Mouse (Mus musculus) MEL (cell line): ENCODE measurements at regions not wholly inside any gene's neighbourhood (a gene's known extent, or its start where the extent isn't known, plus 50 kb on each side); places are given as distances from the start of the nearest gene placed in this dataset.

ENCODE experiments used
- DNase-seq: peaks from one replicate; pipeline ENCODE4 v3.0.0; 2011; ENCODE audit warnings: low read depth, low spot score
- H3K27ac ChIP-seq: 2 replicates; pipeline ENCODE4 v1.5.1; 2012; ENCODE audit warnings: low read depth, mild to moderate bottlenecking, control low read depth, low read length, moderate library complexity; ENCODE audit not compliant: control insufficient read depth
- H3K27me3 ChIP-seq, 2 experiments: fragments of 150-350 bp in 1 of 2; sonication (generic) in 1 of 2; 2 replicates each; pipeline ENCODE4 v1.6.1; 2012; ENCODE audit warnings: low read length in 2 of 2, mild to moderate bottlenecking in 2 of 2, improper control_type of control experiment in 1 of 2, moderate library complexity in 1 of 2; ENCODE audit not compliant: insufficient read depth in 2 of 2, control insufficient read depth in 1 of 2
- H3K36me3 ChIP-seq, 2 experiments: 2 replicates each; pipeline ENCODE4 v1.6.1; 2012 to 2014; ENCODE audit warnings: low read length in 2 of 2, improper control_type of control experiment in 1 of 2, inconsistent platforms in 1 of 2, mild to moderate bottlenecking in 1 of 2; ENCODE audit not compliant: insufficient read depth in 2 of 2, control insufficient read depth in 1 of 2
- H3K4me1 ChIP-seq, 2 experiments: fragments of 150-350 bp in 1 of 2; sonication (generic) in 1 of 2; 2 replicates each; pipeline ENCODE4 v1.6.1; 2012; ENCODE audit warnings: low read length in 2 of 2, improper control_type of control experiment in 1 of 2, mild to moderate bottlenecking in 1 of 2; ENCODE audit not compliant: insufficient read depth in 2 of 2, control insufficient read depth in 1 of 2
- H3K4me3 ChIP-seq, 2 experiments: fragments of 150-350 bp in 1 of 2; sonication (generic) in 1 of 2; 2 replicates each; pipeline ENCODE4 v1.5.1; 2012; ENCODE audit warnings: low read depth in 2 of 2, low read length in 2 of 2, mild to moderate bottlenecking in 2 of 2, moderate library complexity in 2 of 2, control low read depth in 1 of 2, improper control_type of control experiment in 1 of 2; ENCODE audit not compliant: control insufficient read depth in 1 of 2, insufficient read depth in 1 of 2
- H3K79me2 ChIP-seq: 2 replicates; pipeline ENCODE4 v1.6.1; 2012; ENCODE audit warnings: mild to moderate bottlenecking, low read length, moderate library complexity; ENCODE audit not compliant: control insufficient read depth, poor library complexity, insufficient read depth
- H3K9ac ChIP-seq: 2 replicates; pipeline ENCODE4 v1.6.1; 2012; ENCODE audit warnings: low read depth, mild to moderate bottlenecking, control low read depth, low read length, moderate library complexity; ENCODE audit not compliant: control insufficient read depth, poor library complexity, severe bottlenecking
- H3K9me3 ChIP-seq: fragments of 150-350 bp; sonication (generic); replicated peaks from 2 replicates; pipeline ENCODE4 v1.6.1; 2012; ENCODE audit warnings: mild to moderate bottlenecking, low read length, improper control_type of control experiment, moderate library complexity; ENCODE audit not compliant: insufficient read depth
- BHLHE40 ChIP-seq: IDR thresholded peaks from 2 replicates; pipeline ENCODE4 v1.6.1; 2012; ENCODE audit warnings: low read depth, mild to moderate bottlenecking, inconsistent platforms, low read length, improper control_type of control experiment, borderline replicate concordance
- CHD2 ChIP-seq: IDR thresholded peaks from 2 replicates; pipeline ENCODE4 v1.6.1; 2011; ENCODE audit warnings: low read length, improper control_type of control experiment
- CTCF ChIP-seq, 3 experiments: IDR thresholded peaks in 2 of 3; conservative IDR thresholded peaks in 1 of 3; 2 replicates each; pipeline ENCODE4 v1.5.1; 2011 to 2012; ENCODE audit warnings: low read length in 3 of 3, low read depth in 2 of 3, mild to moderate bottlenecking in 2 of 3, improper control_type of control experiment in 1 of 3, inconsistent platforms in 1 of 3, mixed read lengths in 1 of 3, moderate library complexity in 1 of 3; ENCODE audit not compliant: control insufficient read depth in 1 of 3, insufficient read depth in 1 of 3, poor library complexity in 1 of 3, severe bottlenecking in 1 of 3
- E2F4 ChIP-seq: IDR thresholded peaks from 2 replicates; pipeline ENCODE4 v1.6.1; 2011; ENCODE audit warnings: low read depth, low read length, improper control_type of control experiment, borderline replicate concordance
- ELF1 ChIP-seq: IDR thresholded peaks from 2 replicates; pipeline ENCODE4 v1.6.1; 2014; ENCODE audit warnings: low read depth, mild to moderate bottlenecking, inconsistent platforms, low read length, improper control_type of control experiment, moderate library complexity
- ETS1 ChIP-seq: IDR thresholded peaks from 2 replicates; pipeline ENCODE4 v1.6.1; 2012; ENCODE audit warnings: low read depth, mild to moderate bottlenecking, inconsistent platforms, low read length, improper control_type of control experiment, moderate library complexity
- GABPA ChIP-seq: IDR thresholded peaks from 2 replicates; pipeline ENCODE4 v1.6.1; 2012; ENCODE audit warnings: low read depth, mild to moderate bottlenecking, inconsistent platforms, low read length, improper control_type of control experiment, moderate library complexity
- GATA1 ChIP-seq: IDR thresholded peaks from 2 replicates; pipeline ENCODE4 v1.6.1; 2011; ENCODE audit warnings: low read depth, low read length, improper control_type of control experiment
- HCFC1 ChIP-seq: IDR thresholded peaks from 2 replicates; pipeline ENCODE4 v1.6.1; 2012; ENCODE audit warnings: low read depth, mild to moderate bottlenecking, inconsistent platforms, low read length, improper control_type of control experiment, moderate library complexity
- JUND ChIP-seq: IDR thresholded peaks from 2 replicates; pipeline ENCODE4 v1.6.1; 2011; ENCODE audit warnings: low read depth, mild to moderate bottlenecking, improper control_type of control experiment, low read length
- KAT2A ChIP-seq: conservative IDR thresholded peaks from 2 replicates; pipeline ENCODE4 v1.6.1; 2012; ENCODE audit warnings: low read depth, low read length, improper control_type of control experiment, inconsistent platforms
- MAFK ChIP-seq: IDR thresholded peaks from 2 replicates; pipeline ENCODE4 v1.6.1; 2011; ENCODE audit warnings: low read depth, mild to moderate bottlenecking, low read length, improper control_type of control experiment, borderline replicate concordance
- MAX ChIP-seq: IDR thresholded peaks from 2 replicates; pipeline ENCODE4 v1.6.1; 2011; ENCODE audit warnings: low read length, improper control_type of control experiment
- MEF2A ChIP-seq: IDR thresholded peaks from 2 replicates; pipeline ENCODE4 v1.6.1; 2014; ENCODE audit warnings: low read depth, mild to moderate bottlenecking, inconsistent platforms, low read length, improper control_type of control experiment; ENCODE audit not compliant: poor library complexity, insufficient replicate concordance, severe bottlenecking; ENCODE audit errors: extremely low read depth
- NELFE ChIP-seq: IDR thresholded peaks from 2 replicates; pipeline ENCODE4 v1.6.1; 2011; ENCODE audit warnings: low read depth, low read length, improper control_type of control experiment
- NRF1 ChIP-seq: IDR thresholded peaks from 2 replicates; pipeline ENCODE4 v1.6.1; 2014; ENCODE audit warnings: low read depth, mild to moderate bottlenecking, inconsistent platforms, low read length, improper control_type of control experiment, moderate library complexity; ENCODE audit not compliant: poor library complexity, insufficient read depth, severe bottlenecking
- POLR2A ChIP-seq, 2 experiments: IDR thresholded peaks; 2 replicates each; pipeline ENCODE4 v1.6.1; 2011 to 2012; ENCODE audit warnings: low read length in 2 of 2, mild to moderate bottlenecking in 2 of 2, control low read depth in 1 of 2, improper control_type of control experiment in 1 of 2, low read depth in 1 of 2, moderate library complexity in 1 of 2; ENCODE audit not compliant: control insufficient read depth in 1 of 2, insufficient read depth in 1 of 2, poor library complexity in 1 of 2
- POLR2AphosphoS2 ChIP-seq: IDR thresholded peaks from 2 replicates; pipeline ENCODE4 v1.6.1; 2011; ENCODE audit warnings: low read length, improper control_type of control experiment
- POLR2AphosphoS5 ChIP-seq: IDR thresholded peaks from 2 replicates; pipeline ENCODE4 v1.6.1; 2012; ENCODE audit warnings: low read depth, borderline replicate concordance, mild to moderate bottlenecking, inconsistent platforms, low read length, moderate library complexity, mixed read lengths
- RCOR1 ChIP-seq: IDR thresholded peaks from 2 replicates; pipeline ENCODE4 v1.6.1; 2012; ENCODE audit warnings: low read depth, mild to moderate bottlenecking, inconsistent platforms, low read length, improper control_type of control experiment
- SIN3A ChIP-seq: IDR thresholded peaks from 2 replicates; pipeline ENCODE4 v1.6.1; 2012; ENCODE audit warnings: low read length, improper control_type of control experiment, inconsistent platforms
- SMC3 ChIP-seq: IDR thresholded peaks from 2 replicates; pipeline ENCODE4 v1.6.1; 2011; ENCODE audit warnings: low read depth, low read length, improper control_type of control experiment
- TAL1 ChIP-seq: IDR thresholded peaks from 2 replicates; pipeline ENCODE4 v1.6.1; 2012; ENCODE audit warnings: mild to moderate bottlenecking, inconsistent platforms, low read length, moderate library complexity, mixed read lengths
- TBP ChIP-seq: IDR thresholded peaks from 2 replicates; pipeline ENCODE4 v1.8.0; 2011; ENCODE audit warnings: low read depth, low read length, improper control_type of control experiment
- UBTF ChIP-seq: IDR thresholded peaks from 2 replicates; pipeline ENCODE4 v1.6.1; 2012; ENCODE audit warnings: low read depth, mild to moderate bottlenecking, inconsistent platforms, low read length, improper control_type of control experiment, moderate library complexity, borderline replicate concordance; ENCODE audit not compliant: insufficient read depth
- USF1 ChIP-seq: IDR thresholded peaks from 2 replicates; pipeline ENCODE4 v1.6.1; 2014; ENCODE audit warnings: low read depth, mild to moderate bottlenecking, inconsistent platforms, low read length, improper control_type of control experiment, moderate library complexity
- USF2 ChIP-seq, 2 experiments: IDR thresholded peaks; 2 replicates each; pipeline ENCODE4 v1.6.1; 2011 to 2012; ENCODE audit warnings: improper control_type of control experiment in 2 of 2, low read length in 2 of 2, borderline replicate concordance in 1 of 2, inconsistent platforms in 1 of 2, low read depth in 1 of 2, mild to moderate bottlenecking in 1 of 2; ENCODE audit not compliant: insufficient read depth in 1 of 2
- ZKSCAN1 ChIP-seq: IDR thresholded peaks from 2 replicates; pipeline ENCODE4 v1.6.1; 2012; ENCODE audit warnings: low read depth, mild to moderate bottlenecking, inconsistent platforms, low read length, improper control_type of control experiment, moderate library complexity
- ZMIZ1 ChIP-seq: IDR thresholded peaks from 2 replicates; pipeline ENCODE4 v1.6.1; 2012; ENCODE audit warnings: low read depth, mild to moderate bottlenecking, inconsistent platforms, low read length, improper control_type of control experiment, moderate library complexity
- ZNF384 ChIP-seq: IDR thresholded peaks from 2 replicates; pipeline ENCODE4 v1.6.1; 2012; ENCODE audit warnings: low read depth, mild to moderate bottlenecking, inconsistent platforms, low read length, improper control_type of control experiment

- H3K36me3 ChIP-seq, result no peaks in the 10 kb centered on the region
- no peak overlapping the region for H3K27ac ChIP-seq
- no peak for DNase-seq
- H3K4me1 ChIP-seq, result no peaks in the 10 kb centered on the region
- H3K4me3 ChIP-seq, result no peak overlapping the region
- no peaks in the 10 kb centered on the region for H3K9me3 ChIP-seq
- no peak overlapping the region for H3K9ac ChIP-seq
- H3K79me2 ChIP-seq, result no peaks in the 10 kb centered on the region
- TF ChIP-seq RCOR1, result no peak
- TF ChIP-seq USF2 (IDR thresholded peaks at IDR 0.05; ENCODE audit: borderline replicate concordance in 1 of 2, insufficient read depth in 1 of 2, low read depth in 1 of 2, low read length in 2 of 2), result no peak
- TF ChIP-seq CHD2, result no peak
- no peak for TF ChIP-seq POLR2AphosphoS2
- no peak for TF ChIP-seq ZKSCAN1
- TF ChIP-seq TBP, result no peak
- TF ChIP-seq HCFC1, result no peak
- no peak for TF ChIP-seq GATA1
- no peak for TF ChIP-seq MEF2A
- TF ChIP-seq ELF1, result no peak
- TF ChIP-seq SIN3A, result no peak
- no peak for TF ChIP-seq ZMIZ1
- TF ChIP-seq TAL1, result no peak
- no peak for TF ChIP-seq GABPA
- no peak for TF ChIP-seq BHLHE40
- TF ChIP-seq NRF1, result no peak
- TF ChIP-seq POLR2A (IDR thresholded peaks at IDR 0.05; ENCODE audit: control insufficient read depth in 1 of 2, insufficient read depth in 1 of 2, low read depth in 1 of 2, low read length in 2 of 2, poor library complexity in 1 of 2), result no peak
- no peak for TF ChIP-seq POLR2AphosphoS5
- no peak for TF ChIP-seq ETS1
- TF ChIP-seq UBTF, result no peak
- TF ChIP-seq, all 39 proteins: peak for 0
- H3K27me3 ChIP-seq, result no peaks in the 10 kb centered on the region
Measured at GRCm38 (mm10) chr12:35598298-35598697, 63.5 kb upstream of the Ahr start.

- no peaks in the 10 kb centered on the region for H3K4me1 ChIP-seq
- no peak for DNase-seq
- H3K27ac ChIP-seq, result no peak overlapping the region
- no peak for TF ChIP-seq MAFK
- TF ChIP-seq NELFE, result no peak
- TF ChIP-seq SMC3, result no peak
- TF ChIP-seq CTCF (IDR thresholded peaks at IDR 0.05 in 2 of 3, conservative IDR thresholded peaks at IDR 0.05 in 1 of 3; ENCODE audit: control insufficient read depth in 1 of 3, insufficient read depth in 1 of 3, low read depth in 2 of 3, low read length in 3 of 3, poor library complexity in 1 of 3, severe bottlenecking in 1 of 3), result no peak
- no peak for TF ChIP-seq POLR2AphosphoS2
- no peak for TF ChIP-seq HCFC1
- no peak for TF ChIP-seq E2F4
- TF ChIP-seq POLR2A (IDR thresholded peaks at IDR 0.05; ENCODE audit: control insufficient read depth in 1 of 2, insufficient read depth in 1 of 2, low read depth in 1 of 2, low read length in 2 of 2, poor library complexity in 1 of 2), result no peak
- no peak for TF ChIP-seq USF1
- TF ChIP-seq JUND, result no peak
- TF ChIP-seq RCOR1, result no peak
- TF ChIP-seq CHD2, result no peak
- no peak for TF ChIP-seq ZNF384
- TF ChIP-seq SIN3A, result no peak
- TF ChIP-seq TBP, result no peak
- no peak for TF ChIP-seq MAX
- no peak for TF ChIP-seq KAT2A
- H3K9me3 ChIP-seq, result no peaks in the 10 kb centered on the region
- no peak overlapping the region for H3K4me3 ChIP-seq
- no peak overlapping the region for H3K9ac ChIP-seq
- H3K36me3 ChIP-seq, result no peaks in the 10 kb centered on the region
- H3K27me3 ChIP-seq, result no peaks in the 10 kb centered on the region
- H3K79me2 ChIP-seq, result no peaks in the 10 kb centered on the region
Measured at GRCm38 (mm10) chr12:35592866-35593265, 58.0 kb upstream of the Ahr start.
